In the genomic region with DNA sequence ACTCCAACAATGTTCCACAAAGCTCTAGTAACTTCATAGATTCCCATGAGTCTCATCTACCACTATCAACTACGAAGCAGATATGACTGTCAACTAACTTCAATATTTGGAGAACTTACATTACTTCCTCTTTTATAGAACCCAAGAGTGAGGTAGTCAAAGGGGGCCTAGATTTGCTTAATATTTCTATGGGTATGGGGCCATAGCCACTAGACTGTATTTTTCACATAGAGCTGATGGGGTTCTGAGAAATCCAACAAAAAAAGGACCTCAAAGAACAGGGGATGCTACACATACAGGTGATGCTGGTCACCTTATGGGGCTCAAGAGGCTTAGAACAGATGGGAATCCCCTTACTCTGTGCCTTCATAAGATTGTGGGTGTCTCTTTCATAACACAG, we compare ENCODE assay signal across 13 mouse cellular contexts.
"Had no signal": no experiment of that assay in that cellular context is flagged by ENCODE, and none has a peak within 500 bp of the region (broad histone marks: within the 10 kb centered on the region; RNA-seq: fewer than 3 reads in every experiment).

No protein-coding gene starts in this region.

- H3K27me3 ChIP-seq: limb, embryonic 13.5 days; megakaryocyte, embryonic 14.5 days; midbrain, embryonic 15.5 days; neural tube, embryonic 13.5 days had no signal

- H3K4me1 ChIP-seq: midbrain, embryonic 15.5 days had no signal

- H3K4me2 ChIP-seq: limb, embryonic 13.5 days; midbrain, embryonic 11.5 days; midbrain, embryonic 15.5 days; neural tube, embryonic 13.5 days had no signal

- ATAC-seq: midbrain, embryonic 15.5 days had no signal

- H3K9ac ChIP-seq: limb, embryonic 13.5 days; liver, embryonic 14.5 days; midbrain, embryonic 15.5 days; neural tube, embryonic 13.5 days had no signal

- H3K36me3 ChIP-seq: limb, embryonic 13.5 days; midbrain, embryonic 15.5 days; neural tube, embryonic 13.5 days had no signal

- H3K9me3 ChIP-seq: limb, embryonic 13.5 days; megakaryocyte, embryonic 14.5 days; midbrain, embryonic 15.5 days; neural tube, embryonic 13.5 days had no signal

- DNase-seq: kidney, adult 8-10 months; kidney, postnatal 25 days; left cerebral cortex, postnatal 4 days; lung, adult 18-20 months; right cerebral cortex, adult 18-20 months; right cerebral cortex, postnatal 25 days; spleen, adult 18-20 months had no signal

- H3K4me3 ChIP-seq: limb, embryonic 13.5 days; midbrain, embryonic 15.5 days; neural tube, embryonic 13.5 days had no signal

- H3K27ac ChIP-seq: limb, embryonic 13.5 days; liver, embryonic 14.5 days; midbrain, embryonic 15.5 days; neural tube, embryonic 13.5 days had no signal
